Comparison of ENCODE assay signal across 18 mouse cellular contexts in the genomic region with DNA sequence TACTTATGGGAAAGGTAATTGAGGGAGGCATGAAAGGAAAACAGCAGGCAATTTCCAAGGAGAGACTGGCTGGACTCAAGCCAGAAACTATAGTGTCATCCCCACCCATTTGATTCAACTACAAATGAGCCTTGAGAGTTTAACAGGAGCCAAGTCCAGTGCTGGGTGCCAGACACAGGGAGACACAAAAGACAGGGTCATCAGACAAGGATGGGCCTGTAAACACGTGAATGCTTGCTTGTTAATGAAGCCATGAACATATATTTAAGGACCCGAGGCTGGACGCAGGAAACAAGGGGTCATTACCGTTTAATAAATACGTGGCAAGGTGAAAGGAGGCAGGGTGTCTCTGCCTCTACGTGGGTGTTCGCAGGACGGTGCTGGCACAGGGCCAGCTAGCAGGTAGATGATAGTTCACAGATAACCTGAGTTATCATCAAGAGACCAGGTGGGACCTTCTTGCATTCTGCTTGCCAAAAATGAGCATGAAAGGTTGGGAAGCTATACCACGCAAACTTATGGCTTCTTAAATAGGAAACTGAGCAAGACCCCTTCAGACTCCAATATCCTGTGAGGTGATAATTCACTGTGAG. TPM values are rescaled to one million over a fixed set of nuclear protein-coding genes. Genes with fewer than 3 reads are reported as not detected.
DNase-seq lines count a peak whose midpoint lies in the region; ATAC-seq and TF ChIP-seq lines count a peak whose summit lies in the region.
"Had no signal": no experiment of that assay in that cellular context is flagged by ENCODE, and none has a peak within 500 bp of the region (broad histone marks: within the 10 kb centered on the region; RNA-seq: fewer than 3 reads in every experiment).

No protein-coding gene starts in this region.

- no peak overlapping the region for H3K4me3 ChIP-seq in hindbrain, embryonic 13.5 days
- H3K4me3 ChIP-seq in hindbrain, embryonic 16.5 days (ENCODE audit: low read length), result no peak overlapping the region
- peak overlapping the region; percentile 43; the same call in 1 of the 2 replicates for H3K4me3 ChIP-seq in E14TG2a.4 (replicated peaks; ENCODE audit: low read length)
- H3K4me3 ChIP-seq: embryonic facial prominence, embryonic 10.5 days; erythroblast, embryonic 14.5 days; limb, embryonic 12.5 days; liver, embryonic 15.5 days; myocyte had no signal

- H3K27me3 ChIP-seq in hindbrain, embryonic 13.5 days, result no peaks in the 10 kb centered on the region
- no peaks in the 10 kb centered on the region for H3K27me3 ChIP-seq in hindbrain, embryonic 16.5 days (replicated peaks; ENCODE audit: control insufficient read depth, insufficient read depth, low read length)
- H3K27me3 ChIP-seq in E14TG2a.4 (ENCODE audit: insufficient read depth, low read length), result no peaks in the 10 kb centered on the region
- H3K27me3 ChIP-seq: limb, embryonic 12.5 days; liver, embryonic 15.5 days had no signal

- H3K27ac ChIP-seq in hindbrain, embryonic 13.5 days, result peak overlapping the region; percentile 9; the same call in 1 of the 2 replicates
- H3K27ac ChIP-seq in hindbrain, embryonic 16.5 days (ENCODE audit: low read depth, low read length), result no peak overlapping the region
- H3K27ac ChIP-seq: embryonic facial prominence, embryonic 10.5 days; limb, embryonic 12.5 days; liver, embryonic 15.5 days had no signal

- TF ChIP-seq CTCF in E14TG2a.4 (conservative IDR thresholded peaks at IDR 0.05; ENCODE audit: low read length), result no peak

- no peak overlapping the region for H3K4me2 ChIP-seq in hindbrain, embryonic 13.5 days
- no peak overlapping the region for H3K4me2 ChIP-seq in hindbrain, embryonic 16.5 days (ENCODE audit: low read length)
- H3K4me2 ChIP-seq: limb, embryonic 12.5 days; liver, embryonic 15.5 days had no signal

- no peaks in the 10 kb centered on the region for H3K9me3 ChIP-seq in hindbrain, embryonic 13.5 days
- H3K9me3 ChIP-seq in hindbrain, embryonic 16.5 days (ENCODE audit: control insufficient read depth, low read length), result no peaks in the 10 kb centered on the region
- no peaks in the 10 kb centered on the region for H3K9me3 ChIP-seq in E14TG2a.4 (ENCODE audit: low read length)
- H3K9me3 ChIP-seq: embryonic facial prominence, embryonic 10.5 days; limb, embryonic 12.5 days; liver, embryonic 15.5 days had no signal

- no peak overlapping the region for H3K9ac ChIP-seq in hindbrain, embryonic 13.5 days
- H3K9ac ChIP-seq in hindbrain, embryonic 16.5 days (ENCODE audit: low read depth, low read length), result no peak overlapping the region
- H3K9ac ChIP-seq: limb, embryonic 12.5 days; liver, embryonic 15.5 days had no signal

- WGBS in hindbrain, embryonic 13.5 days, result 72% methylated on average over 9 of the region's 9 CpGs
- WGBS in hindbrain, embryonic 16.5 days, result 58% methylated on average over 9 of the region's 9 CpGs

- no peak for ATAC-seq in cerebellum, adult (ENCODE audit: insufficient number of reproducible peaks, low FRiP score, low TSS enrichment)
- no peak for ATAC-seq in hindbrain, embryonic 13.5 days (ENCODE audit: low FRiP score)
- ATAC-seq in hindbrain, embryonic 16.5 days, result no peak
- ATAC-seq in frontal cortex, adult (ENCODE audit: low TSS enrichment), result no peak

- H3K4me1 ChIP-seq in hindbrain, embryonic 13.5 days (replicated peaks), result peaks cover 19% of the 10 kb centered on the region
- no peaks in the 10 kb centered on the region; the same call in 1 of the 2 replicates for H3K4me1 ChIP-seq in hindbrain, embryonic 16.5 days (ENCODE audit: control insufficient read depth, insufficient read depth, low read depth, low read length)
- H3K4me1 ChIP-seq in E14TG2a.4 (replicated peaks; ENCODE audit: low read depth, low read length), result peaks cover 99% of the 10 kb centered on the region
- H3K4me1 ChIP-seq: embryonic facial prominence, embryonic 10.5 days; limb, embryonic 12.5 days; liver, embryonic 15.5 days had no signal

- H3K36me3 ChIP-seq in hindbrain, embryonic 13.5 days, result peaks cover 11% of the 10 kb centered on the region
- H3K36me3 ChIP-seq in hindbrain, embryonic 16.5 days (ENCODE audit: control insufficient read depth, insufficient read depth, low read length), result no peaks in the 10 kb centered on the region
- H3K36me3 ChIP-seq in E14TG2a.4 (ENCODE audit: insufficient read depth, low read length), result peaks cover 32% of the 10 kb centered on the region
- H3K36me3 ChIP-seq: embryonic facial prominence, embryonic 10.5 days; limb, embryonic 12.5 days; liver, embryonic 15.5 days had no signal

- DNase-seq in cerebellum, adult 18-20 months, result peak; percentile 50 to 62
- peak; percentile 71 for DNase-seq in brain, adult 2 months (ENCODE audit: low read depth, low spot score)
- no peak for DNase-seq in frontal cortex, postnatal 36 days (ENCODE audit: low spot score in 2 of 2)
- DNase-seq: adrenal gland, postnatal 36 days; heart, adult 11 months; kidney, adult 8-10 months; lung, postnatal 14 days; thymus, postnatal 25 days had no signal

RNA-seq across cellular contexts. Expression of a gene that starts 23.4 kb away (rescaled TPM):
- polyA plus RNA-seq in hindbrain, embryonic 13.5 days (2015; fragmentation: Nextera tagmentation; extraction: Ambion mirVana), result 12.3 and 12.8 TPM in 2 replicates
- 11.0 and 11.4 TPM in 2 replicates for polyA plus RNA-seq in hindbrain, embryonic 16.5 days (2015; fragmentation: Nextera tagmentation; extraction: Ambion mirVana)

Comparison
In these comparisons a context has a peak if more than half of its experiments do, and no peak if none do; other contexts are left out.
1. DNase-seq: peak in cerebellum, adult 18-20 months (2 of 2) and brain, adult 2 months (single experiment); none in frontal cortex, postnatal 36 days (0 of 2).